Mouse (Mus musculus) stomach, embryonic 15.5 days (tissue): ENCODE measurements at regions not wholly inside any gene's neighbourhood (a gene's known extent, or its start where the extent isn't known, plus 50 kb on each side); places are given as distances from the start of the nearest gene placed in this dataset.

ENCODE experiments used
- ATAC-seq: fragments of 200-750 bp; cut with Nextera tagmentation; 2 replicates; pipeline ENCODE4 v1.8.0; 2017; ENCODE audit warnings: low read depth, moderate number of reproducible peaks, moderate TSS enrichment; ENCODE audit not compliant: insufficient read depth, low FRiP score
- H3K27ac ChIP-seq: fragments of 300-500 bp; sonication (generic); 2 replicates; pipeline ENCODE4 v1.5.1; 2015; ENCODE audit warnings: mild to moderate bottlenecking, inconsistent platforms
- H3K27me3 ChIP-seq: fragments of 300-500 bp; sonication (generic); replicated peaks from 2 replicates; pipeline ENCODE4 v1.6.1; 2015; ENCODE audit warnings: inconsistent platforms
- H3K36me3 ChIP-seq: fragments of 300-500 bp; sonication (generic); 2 replicates; pipeline ENCODE4 v1.6.1; 2015; ENCODE audit warnings: inconsistent platforms
- H3K4me1 ChIP-seq: fragments of 300-500 bp; sonication (generic); 2 replicates; pipeline ENCODE4 v1.6.1; 2015; ENCODE audit warnings: inconsistent platforms
- H3K4me2 ChIP-seq: fragments of 300-500 bp; sonication (generic); 2 replicates; pipeline ENCODE4 v1.6.1; 2015; ENCODE audit warnings: mild to moderate bottlenecking, inconsistent platforms
- H3K4me3 ChIP-seq: fragments of 300-500 bp; sonication (generic); replicated peaks from 2 replicates; pipeline ENCODE4 v1.5.1; 2015; ENCODE audit warnings: inconsistent platforms
- H3K9ac ChIP-seq: fragments of 300-500 bp; sonication (generic); 2 replicates; pipeline ENCODE4 v1.6.1; 2015; ENCODE audit warnings: inconsistent platforms
- H3K9me3 ChIP-seq: fragments of 300-500 bp; sonication (generic); 2 replicates; pipeline ENCODE4 v1.6.1; 2016; ENCODE audit warnings: inconsistent platforms
- WGBS: fragments of 180-500 bp; shearing (Covaris S2); methylation state at CpG from one replicate; pipeline ENCODE4 v1.1.7; 2015; 5-methylcytosine and 5-hydroxymethylcytosine counted together

GRCm38 (mm10) chr2:9267675-9268074 lies 613.4 kb upstream of the 4930412O13Rik start:
- H3K4me1 ChIP-seq: no peaks in the 10 kb centered on the region
- 87% methylated on average over 4 of the region's 4 CpGs for WGBS

GRCm38 (mm10) chr2:9283441-9283840 lies 597.6 kb upstream of the 4930412O13Rik start:
- H3K4me1 ChIP-seq: no peaks in the 10 kb centered on the region
- H3K9me3 ChIP-seq: no peaks in the 10 kb centered on the region
- H3K27ac ChIP-seq: no peak overlapping the region
- 69% methylated on average over 2 of the region's 2 CpGs for WGBS
- H3K9ac ChIP-seq: no peak overlapping the region
- H3K36me3 ChIP-seq: no peaks in the 10 kb centered on the region
- H3K27me3 ChIP-seq: no peaks in the 10 kb centered on the region
- no peak overlapping the region for H3K4me3 ChIP-seq
- no peak overlapping the region for H3K4me2 ChIP-seq
- ATAC-seq: no peak

More at GRCm38 (mm10) chr2:9267675-9268074, 613.4 kb upstream of the 4930412O13Rik start:
- no peak overlapping the region for H3K4me2 ChIP-seq
- H3K9ac ChIP-seq: no peak overlapping the region
- H3K27me3 ChIP-seq: no peaks in the 10 kb centered on the region
- no peaks in the 10 kb centered on the region for H3K36me3 ChIP-seq
- H3K9me3 ChIP-seq: no peaks in the 10 kb centered on the region
- no peak for ATAC-seq
- no peak overlapping the region for H3K27ac ChIP-seq
- no peak overlapping the region for H3K4me3 ChIP-seq

- no peak overlapping the region for H3K9ac ChIP-seq
These were observed 595.3 kb upstream of the 4930412O13Rik start for GRCm38 (mm10) chr2:9285800-9286199.

GRCm38 (mm10) chr2:9287077-9287476 lies 594.0 kb upstream of the 4930412O13Rik start:
- Histone ChIP-seq H3K36me3 (no peaks in the 10 kb centered on the region), H3K4me3 (no peak overlapping the region), H3K9me3 (no peaks in the 10 kb centered on the region), H3K9ac (no peak overlapping the region), H3K4me1 (no peaks in the 10 kb centered on the region), H3K27me3 (no peaks in the 10 kb centered on the region), H3K4me2 (no peak overlapping the region), H3K27ac (no peak overlapping the region)
- ATAC-seq: no peak
- 87% methylated on average over 1 of the region's 1 CpGs for WGBS

More at GRCm38 (mm10) chr2:9285800-9286199, 595.3 kb upstream of the 4930412O13Rik start:
- Histone ChIP-seq H3K4me1 (no peaks in the 10 kb centered on the region), H3K4me3 (no peak overlapping the region), H3K27ac (no peak overlapping the region), H3K4me2 (no peak overlapping the region), H3K27me3 (no peaks in the 10 kb centered on the region), H3K36me3 (no peaks in the 10 kb centered on the region), H3K9me3 (no peaks in the 10 kb centered on the region)
- WGBS: 72% methylated on average over 8 of the region's 8 CpGs
- no peak for ATAC-seq

GRCm38 (mm10) chr2:9287623-9288022 lies 593.4 kb upstream of the 4930412O13Rik start:
- H3K4me1 ChIP-seq: no peaks in the 10 kb centered on the region
- H3K4me3 ChIP-seq: no peak overlapping the region
- H3K9ac ChIP-seq: no peak overlapping the region
- H3K4me2 ChIP-seq: no peak overlapping the region
- no peaks in the 10 kb centered on the region for H3K9me3 ChIP-seq
- H3K27ac ChIP-seq: no peak overlapping the region
- no peaks in the 10 kb centered on the region for H3K27me3 ChIP-seq
- no peak for ATAC-seq
- 62% methylated on average over 6 of the region's 6 CpGs for WGBS
- H3K36me3 ChIP-seq: no peaks in the 10 kb centered on the region

- no peak overlapping the region for H3K4me3 ChIP-seq
- H3K27ac ChIP-seq: peak overlapping the region; percentile 57; the same call in 1 of the 2 replicates
- no peaks in the 10 kb centered on the region for H3K9me3 ChIP-seq
- ATAC-seq: peak; percentile 82; the same call in 1 of the 2 replicates
- H3K4me1 ChIP-seq: 0 out of 2 replicates have a peak, but pooled peaks cover 2% of the 10 kb centered on the region
- 33% methylated on average over 16 of the region's 16 CpGs for WGBS
- no peak overlapping the region for H3K9ac ChIP-seq
- peak overlapping the region; percentile 27; the same call in 1 of the 2 replicates for H3K4me2 ChIP-seq
- no peaks in the 10 kb centered on the region for H3K27me3 ChIP-seq
- H3K36me3 ChIP-seq: no peaks in the 10 kb centered on the region
These were observed 549.3 kb upstream of the 4930412O13Rik start for GRCm38 (mm10) chr2:9331630-9332352.

GRCm38 (mm10) chr2:9348982-9349381 lies 532.1 kb upstream of the 4930412O13Rik start:
- no peaks in the 10 kb centered on the region for H3K9me3 ChIP-seq
- WGBS: 64% methylated on average over 4 of the region's 4 CpGs
- H3K27ac ChIP-seq: no peak overlapping the region
- H3K4me3 ChIP-seq: no peak overlapping the region
- ATAC-seq: no peak
- H3K9ac ChIP-seq: no peak overlapping the region
- H3K4me1 ChIP-seq: no peaks in the 10 kb centered on the region
- H3K27me3 ChIP-seq: no peaks in the 10 kb centered on the region
- H3K36me3 ChIP-seq: no peaks in the 10 kb centered on the region
- no peak overlapping the region for H3K4me2 ChIP-seq

- Histone ChIP-seq H3K4me3 (no peak overlapping the region), H3K36me3 (no peaks in the 10 kb centered on the region), H3K9me3 (no peaks in the 10 kb centered on the region), H3K9ac (no peak overlapping the region), H3K27me3 (no peaks in the 10 kb centered on the region), H3K27ac (no peak overlapping the region), H3K4me1 (no peaks in the 10 kb centered on the region), H3K4me2 (no peak overlapping the region)
- WGBS: 50% methylated on average over 1 of the region's 1 CpGs
- ATAC-seq: no peak
These were observed 531.1 kb upstream of the 4930412O13Rik start for GRCm38 (mm10) chr2:9349994-9350393.

- Histone ChIP-seq H3K36me3 (no peaks in the 10 kb centered on the region), H3K9me3 (no peaks in the 10 kb centered on the region), H3K9ac (no peak overlapping the region), H3K27ac (no peak overlapping the region), H3K27me3 (no peaks in the 10 kb centered on the region), H3K4me3 (no peak overlapping the region), H3K4me2 (no peak overlapping the region), H3K4me1 (no peaks in the 10 kb centered on the region)
- ATAC-seq: no peak
- WGBS: 52% methylated on average over 7 of the region's 7 CpGs
These were observed 528.9 kb upstream of the 4930412O13Rik start for GRCm38 (mm10) chr2:9352190-9352589.

- no peak overlapping the region for H3K4me2 ChIP-seq
- no peaks in the 10 kb centered on the region for H3K4me1 ChIP-seq
- no peak for ATAC-seq
- no peak overlapping the region for H3K27ac ChIP-seq
- H3K27me3 ChIP-seq: no peaks in the 10 kb centered on the region
- H3K9ac ChIP-seq: no peak overlapping the region
- no peak overlapping the region for H3K4me3 ChIP-seq
- no peaks in the 10 kb centered on the region for H3K36me3 ChIP-seq
- H3K9me3 ChIP-seq: no peaks in the 10 kb centered on the region
- 66% methylated on average over 4 of the region's 4 CpGs for WGBS
These were observed 521.0 kb upstream of the 4930412O13Rik start for GRCm38 (mm10) chr2:9360020-9360419.

- Histone ChIP-seq H3K9me3 (no peaks in the 10 kb centered on the region), H3K9ac (no peak overlapping the region), H3K4me3 (no peak overlapping the region), H3K4me2 (no peak overlapping the region), H3K27me3 (no peaks in the 10 kb centered on the region), H3K27ac (no peak overlapping the region), H3K36me3 (no peaks in the 10 kb centered on the region), H3K4me1 (no peaks in the 10 kb centered on the region)
- no peak for ATAC-seq
- 85% methylated on average over 8 of the region's 8 CpGs for WGBS
These were observed 513.1 kb upstream of the 4930412O13Rik start for GRCm38 (mm10) chr2:9367801-9368584.

- Histone ChIP-seq H3K4me1 (no peaks in the 10 kb centered on the region), H3K9ac (no peak overlapping the region), H3K27me3 (no peaks in the 10 kb centered on the region), H3K27ac (no peak overlapping the region), H3K36me3 (no peaks in the 10 kb centered on the region), H3K9me3 (no peaks in the 10 kb centered on the region), H3K4me3 (no peak overlapping the region), H3K4me2 (no peak overlapping the region)
- no peak for ATAC-seq
- WGBS: 74% methylated on average over 4 of the region's 4 CpGs
These were observed 511.5 kb upstream of the 4930412O13Rik start for GRCm38 (mm10) chr2:9369572-9369971.
